Mouse (Mus musculus) lung, postnatal 10 days (tissue): ENCODE measurements around the gene Zgpat.

Experiments
- DNase-seq: peaks from one replicate; pipeline ENCODE4 v3.0.0; 2021

Zgpat gene

DNA sequence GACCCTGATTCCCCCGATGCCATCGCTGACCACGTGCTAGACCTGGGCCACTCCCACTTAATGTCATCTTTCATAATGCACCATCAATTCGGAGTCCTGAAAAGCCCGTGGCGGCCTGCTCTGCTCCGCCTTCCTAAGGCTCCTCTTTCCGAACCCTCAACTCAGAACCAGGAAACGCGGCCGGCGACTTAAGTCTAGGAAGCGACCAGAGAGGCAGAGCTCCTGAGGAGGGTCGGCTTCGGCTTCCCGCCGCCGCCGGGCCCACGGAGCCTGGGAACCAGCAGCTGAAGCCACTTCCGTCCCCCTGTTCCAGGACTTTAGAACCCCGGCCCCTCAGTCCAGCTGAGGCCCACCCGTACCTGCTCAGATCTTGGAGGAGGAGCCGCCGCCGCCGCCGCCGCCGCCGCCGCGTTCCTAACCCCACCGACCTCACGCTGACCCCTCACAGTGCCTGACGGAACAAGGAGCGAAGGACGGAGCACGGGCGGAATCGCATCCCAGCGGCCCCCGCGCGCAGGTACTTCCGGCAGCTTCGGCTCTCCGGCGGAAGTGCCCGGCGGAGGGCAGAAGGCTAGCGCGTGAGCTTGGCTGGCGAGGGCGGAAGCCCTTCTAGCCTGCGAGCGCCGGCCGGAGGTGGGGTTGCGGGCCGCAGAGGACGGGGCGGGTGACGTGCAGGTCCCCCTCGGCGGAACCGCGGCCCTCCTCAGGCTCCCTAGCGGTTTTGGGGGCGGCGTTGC is at the start of gene Zgpat, which contains the start of gene Arfrp1:
Zgpat (plus strand) TSS at position 69 of the 737 bp plus-strand sequence.
Arfrp1 (minus strand) TSS at position 545 of the 737 bp plus-strand sequence.
- DNase-seq, result peak; percentile 92

DNA sequence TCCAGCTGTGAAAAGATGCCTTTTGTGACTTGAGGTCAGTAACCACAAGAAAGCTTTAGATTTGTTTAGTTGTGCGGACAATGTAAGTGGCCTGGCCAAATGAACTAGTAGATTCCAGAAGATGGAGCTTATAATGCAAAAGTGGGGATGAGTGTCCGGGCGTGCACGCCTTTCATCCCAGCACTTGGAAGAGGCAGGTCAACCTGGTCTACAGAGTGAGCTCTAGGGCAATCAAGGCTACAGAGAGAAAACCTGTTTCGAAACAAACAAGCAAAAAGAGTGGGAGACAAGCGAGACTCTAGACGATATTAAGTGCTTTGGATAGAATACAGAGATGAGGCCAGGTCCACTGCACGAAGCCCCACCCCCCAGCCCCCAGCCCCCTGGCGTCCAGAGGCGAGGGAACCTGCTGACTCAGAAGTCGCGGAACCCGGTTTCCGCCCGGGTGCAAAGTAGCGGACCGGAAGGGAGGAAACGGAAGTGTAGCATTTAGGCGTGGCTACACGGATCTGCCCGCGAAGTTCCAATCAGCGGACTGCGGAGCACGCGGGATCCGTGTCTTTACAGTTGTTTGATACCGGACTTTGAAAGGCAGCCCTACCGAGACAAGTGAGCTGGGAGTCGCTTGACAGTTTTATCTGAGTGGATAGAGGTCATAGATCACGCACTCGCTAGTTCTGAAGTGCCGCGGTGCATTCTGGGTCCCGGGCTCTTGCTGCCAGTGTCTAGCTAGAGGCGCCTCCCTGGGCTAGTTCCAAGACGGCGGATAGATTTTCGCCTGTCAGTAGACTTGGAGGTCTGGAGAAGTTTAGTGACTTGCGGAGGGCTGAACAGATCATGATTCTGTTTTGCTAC is 45.3 kb upstream of the Zgpat start, which contains the start of gene Rtel1:
Rtel1 (plus strand) TSS at position 492 of the 855 bp plus-strand sequence.
- peak; percentile 91 for DNase-seq

- DNase-seq, result no peak
Measured at GRCm38 (mm10) chr2:181320103-181320499, 44.6 kb upstream of the Zgpat start.

- no peak for DNase-seq
Measured at GRCm38 (mm10) chr2:181322136-181322535, 42.6 kb upstream of the Zgpat start.

- DNase-seq, result no peak
Measured at GRCm38 (mm10) chr2:181326098-181326497, 38.6 kb upstream of the Zgpat start.

GRCm38 (mm10) chr2:181332542-181332941 is 32.2 kb upstream of the Zgpat start:
- no peak for DNase-seq

DNA sequence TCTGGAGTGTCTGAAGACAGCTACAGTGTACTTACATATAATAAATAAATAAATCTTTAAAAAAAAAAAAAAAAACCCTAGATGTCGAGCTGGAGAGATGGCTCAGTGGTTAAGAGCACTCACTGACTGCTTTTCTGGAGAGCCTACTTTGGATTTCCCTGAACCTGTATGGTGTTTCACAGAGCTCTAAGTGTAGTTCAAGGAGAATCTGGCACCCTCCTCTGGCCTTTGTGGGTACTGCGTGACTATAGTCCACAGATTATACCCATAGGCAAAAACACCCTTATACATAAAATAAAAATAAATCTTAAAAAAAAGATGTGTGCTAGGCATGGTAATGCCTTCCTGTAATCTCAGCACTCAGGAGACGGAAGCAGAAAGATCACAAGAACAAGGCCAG is 30.7 kb upstream of the Zgpat start:
- DNase-seq, result peak; percentile 72

DNA sequence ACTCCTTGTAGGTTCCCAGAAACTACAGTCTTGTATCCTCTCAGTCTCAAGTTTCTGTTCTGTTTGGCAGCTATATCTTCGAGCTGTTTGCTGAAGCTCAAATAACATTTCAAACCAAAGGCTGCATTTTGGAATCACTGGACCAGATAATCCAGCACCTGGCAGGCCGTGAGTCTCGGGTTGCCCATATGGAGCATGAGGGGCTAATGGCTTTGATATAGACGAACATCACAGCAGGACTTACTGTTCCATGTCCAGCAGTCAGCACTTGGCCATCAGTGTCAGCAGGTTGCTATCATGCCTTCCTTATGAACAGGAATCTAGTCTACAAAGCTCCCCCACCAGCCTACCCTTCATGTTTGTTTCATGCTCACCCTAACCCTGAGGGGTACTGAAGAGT is 24.3 kb upstream of the Zgpat start:
- no peak for DNase-seq

DNA sequence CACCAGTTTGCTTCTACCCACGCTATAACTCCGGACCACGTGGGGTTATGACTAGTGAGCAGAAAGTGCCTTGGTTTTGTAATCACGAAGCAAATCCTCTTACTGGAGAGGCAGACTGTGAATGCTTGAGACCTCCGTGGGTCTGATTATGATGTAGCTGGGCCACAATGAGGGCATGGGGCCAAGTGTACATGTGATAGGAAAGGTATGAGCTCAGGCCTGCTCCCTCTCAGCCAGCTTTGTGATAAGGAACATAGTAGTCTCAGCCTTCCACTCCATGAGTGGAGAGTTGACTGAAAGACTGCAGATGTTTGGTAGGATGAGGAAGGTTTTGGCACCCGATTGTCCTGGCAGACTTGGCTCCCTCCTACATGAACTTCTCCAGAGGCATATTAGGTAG is 22.0 kb upstream of the Zgpat start:
- DNase-seq, result no peak

GRCm38 (mm10) chr2:181356780-181357179 is 7.9 kb upstream of the Zgpat start:
- DNase-seq, result no peak

GRCm38 (mm10) chr2:181363946-181364345 is 782 bp upstream of the Zgpat start:
- DNase-seq, result no peak

DNA sequence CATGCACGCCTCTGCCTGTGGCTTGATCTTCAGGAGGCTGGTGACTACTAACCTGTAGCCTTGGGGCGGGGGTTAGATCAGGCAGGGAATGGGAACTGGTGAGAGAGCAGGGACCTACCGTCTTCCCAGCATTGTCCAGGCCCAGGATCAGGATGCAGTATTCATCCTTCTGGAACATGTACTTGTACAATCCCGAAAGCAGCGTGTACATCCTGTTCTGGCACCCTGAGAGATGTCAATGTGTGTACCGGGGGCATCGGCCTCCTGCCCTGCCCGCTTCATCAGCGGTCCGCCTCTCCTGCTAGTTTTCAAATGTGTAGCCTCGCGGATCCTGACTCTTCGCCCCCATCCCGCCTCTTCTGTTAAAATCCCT is 255 bp upstream of the Zgpat start:
- DNase-seq, result no peak

GRCm38 (mm10) chr2:181365655-181366075 is 937 bp downstream of the Zgpat start:
- no peak for DNase-seq

DNA sequence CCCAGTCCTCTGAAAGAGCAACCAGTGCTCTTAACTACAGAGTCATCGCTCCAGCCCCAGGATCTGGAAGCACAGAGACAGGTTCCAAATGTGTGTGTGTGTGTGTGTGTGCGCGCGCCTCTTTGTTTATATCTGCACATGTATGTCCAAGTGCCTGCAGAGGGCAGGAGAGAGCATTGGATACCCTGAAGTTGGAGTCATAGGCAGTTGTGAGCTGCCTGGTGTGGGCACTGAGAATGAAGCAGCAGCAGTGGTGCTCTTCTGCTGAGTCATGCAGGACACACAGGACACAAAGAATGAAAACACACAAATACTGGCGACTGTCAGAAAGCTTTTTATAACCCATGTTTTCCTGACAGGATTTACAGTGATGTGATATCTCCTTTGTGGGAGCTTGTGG is 5.3 kb downstream of the Zgpat start:
- no peak for DNase-seq

DNA sequence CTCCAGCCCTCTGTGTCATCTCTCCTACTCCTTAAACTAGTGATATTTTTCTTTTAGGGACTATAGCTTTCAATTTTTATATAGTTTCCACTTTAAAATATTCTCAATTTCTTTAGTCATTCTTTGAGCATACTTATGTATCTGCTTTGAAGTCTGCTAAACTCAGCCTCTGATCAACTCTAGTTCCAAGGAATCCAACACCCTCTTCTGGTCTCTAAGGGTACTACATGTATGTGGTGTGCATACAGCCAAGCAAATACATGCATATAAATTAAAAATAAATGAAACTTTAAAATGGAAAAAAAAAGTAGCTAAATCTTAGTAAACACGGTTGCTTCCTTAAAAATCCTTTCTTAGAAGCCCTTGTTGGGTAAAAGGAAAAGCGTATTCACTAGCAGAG is 11.1 kb downstream of the Zgpat start:
- peak; percentile 40 for DNase-seq

DNA sequence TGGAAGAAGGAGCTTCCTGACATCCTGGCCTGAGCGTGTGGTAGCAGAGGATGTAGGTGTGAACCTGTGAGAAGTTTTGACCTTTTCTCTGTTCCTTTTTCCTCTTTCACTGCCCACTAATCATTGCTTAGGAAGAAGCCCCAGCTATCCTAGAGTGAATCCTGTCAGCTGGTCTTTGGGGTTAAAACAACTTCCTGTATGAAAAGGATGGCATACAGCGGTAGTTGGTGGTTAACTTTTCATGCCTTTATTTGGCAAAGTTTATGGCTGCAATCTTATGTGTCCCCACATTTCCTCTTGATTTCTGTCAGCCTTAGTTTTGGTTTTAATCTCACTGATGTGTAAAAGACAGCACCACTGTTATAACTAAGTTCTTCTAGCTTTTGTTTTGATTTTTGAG is 12.5 kb downstream of the Zgpat start:
- DNase-seq, result no peak

DNA sequence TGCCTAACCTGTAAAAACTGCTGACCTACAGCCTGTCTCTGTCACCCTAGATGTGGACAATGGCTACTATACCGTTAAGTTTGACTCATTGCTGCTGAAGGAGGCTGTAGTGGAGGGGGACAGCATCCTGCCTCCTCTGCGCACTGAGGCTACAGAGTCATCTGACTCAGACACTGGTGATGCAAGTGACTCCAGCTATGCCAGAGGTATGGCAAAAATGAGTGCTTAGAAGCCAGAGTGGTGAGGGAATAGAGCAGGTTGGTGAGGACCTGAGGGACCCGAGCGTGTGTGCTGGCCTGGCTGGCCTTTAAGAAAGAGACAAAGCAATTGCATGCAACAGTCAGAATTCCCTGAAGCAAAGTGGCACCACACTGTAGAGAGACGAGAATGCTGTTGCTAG is 14.0 kb downstream of the Zgpat start:
- DNase-seq, result no peak

GRCm38 (mm10) chr2:181379778-181380177 is 15.1 kb downstream of the Zgpat start, which contains the start of gene Lime1:
Gene Lime1, plus strand, starts transcription at chr2:181380078.
- DNase-seq, result no peak

GRCm38 (mm10) chr2:181380251-181380650 is 15.5 kb downstream of the Zgpat start:
- DNase-seq, result no peak

- DNase-seq, result no peak
Measured at GRCm38 (mm10) chr2:181381107-181381506, 16.4 kb downstream of the Zgpat start.

DNA sequence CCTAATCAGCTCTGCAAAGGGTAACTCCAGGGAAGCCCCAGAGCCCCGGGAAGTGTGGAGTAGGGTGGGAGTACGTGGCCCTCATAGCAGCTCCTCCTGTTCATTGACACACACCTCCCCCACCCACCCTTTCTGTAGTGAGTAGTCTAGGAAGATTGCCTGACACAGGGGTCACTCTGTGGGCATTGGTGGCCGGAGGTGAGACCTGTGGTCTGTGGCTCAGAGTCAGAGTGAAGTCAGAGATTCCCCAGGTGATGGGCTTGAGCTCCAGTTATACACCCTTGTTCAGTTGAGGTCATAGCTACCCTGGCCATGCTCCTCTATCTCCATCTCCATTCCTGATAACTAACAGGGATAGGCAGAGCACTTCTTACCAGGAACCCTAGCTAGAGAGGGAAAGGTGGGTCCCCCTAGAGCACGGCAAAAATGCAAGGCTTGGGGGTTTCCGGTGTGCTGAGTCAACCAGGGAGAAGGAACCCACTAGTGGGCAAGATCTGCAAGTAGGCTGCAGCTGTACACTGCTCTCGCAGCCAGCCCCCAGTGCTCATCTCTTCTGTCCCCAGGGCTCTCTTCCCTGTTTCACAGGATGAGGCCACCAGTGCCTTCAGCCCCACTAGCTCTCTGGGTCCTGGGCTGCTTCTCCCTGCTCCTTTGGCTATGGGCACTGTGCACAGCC is 17.0 kb downstream of the Zgpat start:
- no peak for DNase-seq

DNA sequence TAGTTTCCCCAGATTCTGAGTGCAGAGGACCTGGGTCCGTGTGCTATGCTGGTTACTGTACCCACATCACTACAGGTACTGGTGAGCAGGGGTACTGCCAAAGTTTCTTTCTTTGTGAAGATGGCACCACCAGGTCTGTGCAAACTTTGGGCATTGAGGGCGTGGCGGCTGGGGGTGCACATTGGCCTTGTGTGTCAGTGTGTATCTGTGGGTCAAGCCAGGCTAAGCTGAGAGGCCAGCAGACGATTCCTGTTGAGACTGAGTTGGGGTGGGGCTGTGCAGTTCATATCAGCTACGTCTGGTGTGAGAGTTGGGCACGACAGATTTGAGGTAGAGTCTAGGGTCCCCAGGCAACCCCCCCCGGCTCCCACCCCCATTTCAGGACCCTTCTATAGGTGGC is 19.7 kb downstream of the Zgpat start:
- DNase-seq, result no peak

GRCm38 (mm10) chr2:181384919-181385391 is 20.2 kb downstream of the Zgpat start:
- peak; percentile 73 for DNase-seq
